Mouse (Mus musculus) ES-E14 (cell line): ENCODE measurements around the gene Stx8.

ENCODE experiments used
- CHD2 ChIP-seq: IDR thresholded peaks from 2 replicates; pipeline ENCODE4 v1.6.1; 2014; ENCODE audit warnings: mild to moderate bottlenecking, low read depth, low read length, inconsistent platforms
- HCFC1 ChIP-seq: IDR thresholded peaks from 2 replicates; pipeline ENCODE4 v1.6.1; 2012; ENCODE audit warnings: low read length, inconsistent platforms, borderline replicate concordance; ENCODE audit not compliant: insufficient read depth
- MAFK ChIP-seq: IDR thresholded peaks from 2 replicates; pipeline ENCODE4 v1.6.1; 2014; ENCODE audit warnings: mild to moderate bottlenecking, low read depth, low read length, inconsistent platforms; ENCODE audit not compliant: insufficient read depth
- ZC3H11A ChIP-seq: IDR thresholded peaks from 2 replicates; pipeline ENCODE4 v1.6.1; 2012; ENCODE audit warnings: low read depth, mild to moderate bottlenecking, inconsistent platforms, low read length, borderline replicate concordance

DNA sequence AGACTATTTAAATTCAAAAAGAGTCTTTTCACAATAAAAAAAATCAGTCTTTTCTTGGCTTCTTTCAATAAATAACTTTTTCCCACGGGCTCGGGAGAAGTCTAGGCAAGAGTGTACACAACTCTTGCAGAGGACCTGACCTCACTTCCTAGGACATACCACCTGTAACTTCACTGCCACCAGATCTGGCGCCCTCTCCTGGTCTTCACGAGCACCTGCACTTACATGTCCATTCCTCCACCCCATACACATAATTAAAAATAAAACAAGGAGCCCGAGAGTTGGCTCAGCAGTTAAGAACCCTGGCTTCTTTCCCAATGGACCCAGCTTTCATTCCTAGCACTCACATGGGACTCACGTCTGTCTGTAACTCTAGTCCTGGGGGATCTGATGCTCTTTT lies 1.9 kb upstream of the Stx8 start:
- no peak for TF ChIP-seq MAFK
- TF ChIP-seq CHD2 = no peak
- TF ChIP-seq HCFC1 = no peak
- TF ChIP-seq ZC3H11A = no peak
